Mouse (Mus musculus) liver, embryonic 14.5 days (tissue): ENCODE data around the gene 3110082J24Rik. TPM values are rescaled to one million over a fixed set of nuclear protein-coding genes. Genes with fewer than 3 reads are reported as not detected.

Experiments used
- ATAC-seq: fragments of 200-750 bp; cut with Nextera tagmentation; 2 replicates; pipeline ENCODE4 v1.8.0; 2017; ENCODE audit warnings: moderate number of reproducible peaks, mild to moderate bottlenecking, moderate library complexity; ENCODE audit not compliant: insufficient read depth
- DNase-seq, 3 experiments: peaks; one replicate each; pipeline ENCODE4 v3.0.0-alpha.2; 2012 to 2013; ENCODE audit warnings: low read depth in 3 of 3, low spot score in 3 of 3
- H3K27ac ChIP-seq: fragments of 300-500 bp; sonication (generic); 2 replicates; pipeline ENCODE4 v1.5.1; 2014; ENCODE audit warnings: moderate library complexity, mild to moderate bottlenecking, control low read depth, inconsistent platforms
- H3K27me3 ChIP-seq: fragments of 300-500 bp; sonication (generic); 2 replicates; pipeline ENCODE4 v1.6.1; 2014; ENCODE audit warnings: mild to moderate bottlenecking, low read length, moderate library complexity; ENCODE audit not compliant: control insufficient read depth, insufficient read depth
- H3K36me3 ChIP-seq: fragments of 300-500 bp; sonication (generic); replicated peaks from 2 replicates; pipeline ENCODE4 v1.6.1; 2014; ENCODE audit warnings: low read depth; ENCODE audit not compliant: control insufficient read depth, insufficient read depth
- H3K4me1 ChIP-seq, 2 experiments: fragments of 200-500 bp in 1 of 2; fragments of 300-500 bp in 1 of 2; sonication (generic) in 1 of 2; replicated peaks; 2 replicates each; pipeline ENCODE4 v1.6.1; 2012 to 2014; ENCODE audit warnings: antibody characterized with exemption in 1 of 2, inconsistent platforms in 1 of 2, low read length in 1 of 2; ENCODE audit not compliant: control insufficient read depth in 2 of 2, insufficient read depth in 2 of 2
- H3K4me2 ChIP-seq: fragments of 300-500 bp; sonication (generic); 2 replicates; pipeline ENCODE4 v1.6.1; 2014; ENCODE audit warnings: low read depth, mild to moderate bottlenecking, control low read depth, moderate library complexity
- H3K4me3 ChIP-seq, 2 experiments: fragments of 200-500 bp in 1 of 2; fragments of 300-500 bp in 1 of 2; sonication (generic) in 1 of 2; 2 replicates each; pipeline ENCODE4 v1.5.1; 2012 to 2014; ENCODE audit warnings: low read depth in 2 of 2, low read length in 2 of 2, mild to moderate bottlenecking in 2 of 2, control low read depth in 1 of 2, inconsistent platforms in 1 of 2, moderate library complexity in 1 of 2; ENCODE audit not compliant: insufficient read depth in 1 of 2
- H3K9ac ChIP-seq: fragments of 300-500 bp; sonication (generic); replicated peaks from 2 replicates; pipeline ENCODE4 v1.6.1; 2014; ENCODE audit warnings: mild to moderate bottlenecking, control low read depth, moderate library complexity
- H3K9me3 ChIP-seq: fragments of 300-500 bp; sonication (generic); 2 replicates; pipeline ENCODE4 v1.6.1; 2016; ENCODE audit warnings: low read length, mixed read lengths; ENCODE audit not compliant: control insufficient read depth
- CTCF ChIP-seq: IDR thresholded peaks from 2 replicates; pipeline ENCODE4 v1.5.1; 2016; ENCODE audit warnings: antibody characterized with exemption, low read depth, control low read depth
- EP300 ChIP-seq: IDR thresholded peaks from 2 replicates; pipeline ENCODE4 v1.6.1; 2016; ENCODE audit warnings: antibody characterized with exemption, low read depth
- WGBS: fragments of 180-500 bp; shearing (Covaris S2); extraction: QIAGEN DNeasy Blood & Tissue Kit; methylation state at CpG from one replicate; pipeline ENCODE4 v1.1.7; 2014; ENCODE audit not compliant: insufficient replicate concordance; 5-methylcytosine and 5-hydroxymethylcytosine counted together
- polyA plus RNA-seq, 2 experiments: library from polyadenylated mRNA; depleted of rRNA in 1 of 2; stranded (reverse) in 1 of 2; unstranded in 1 of 2; fragments of >200 nt; fragmentation: Nextera tagmentation in 1 of 2; extraction: Ambion mirVana in 1 of 2; gene quantifications; 2 replicates each; pipeline versions ENCODE4 v1.2.1 to v1.2.3; 2012 to 2014

The 3110082J24Rik gene
- polyA plus RNA-seq, 2 experiments, result not detected

DNA sequence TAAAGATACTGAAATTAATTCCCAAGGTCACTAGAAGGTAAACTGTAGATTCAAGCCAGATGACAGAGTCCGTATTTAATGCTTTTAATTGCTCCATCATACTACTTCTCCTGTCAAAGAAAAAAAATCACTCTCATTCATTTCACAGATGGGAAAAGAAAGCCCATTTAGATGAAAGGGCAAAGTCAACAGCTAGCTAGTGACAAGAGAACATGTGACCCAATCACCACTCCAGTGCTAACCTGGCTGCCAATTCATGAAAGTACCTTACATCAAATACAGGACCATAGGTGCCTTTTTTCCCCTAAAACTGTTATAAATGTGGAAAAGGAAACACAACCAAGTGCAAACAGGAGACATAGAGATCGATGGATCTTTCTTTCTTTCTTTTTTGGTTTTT, 47.3 kb upstream of the 3110082J24Rik start:
- ATAC-seq, result no peak
- H3K9ac ChIP-seq, result no peak overlapping the region
- H3K27me3 ChIP-seq, result no peaks in the 10 kb centered on the region
- H3K9me3 ChIP-seq, result no peaks in the 10 kb centered on the region
- DNase-seq, result no peak
- H3K27ac ChIP-seq, result no peak overlapping the region
- peaks cover 6% of the 10 kb centered on the region in 2 experiments for H3K4me1 ChIP-seq
- peaks cover 2% of the 10 kb centered on the region; the same call in 1 of the 2 replicates for H3K36me3 ChIP-seq
- peak overlapping the region; percentile 90 for H3K4me2 ChIP-seq
- TF ChIP-seq CTCF (no peak), EP300 (no peak)
- no peak overlapping the region; a peak in 1 of 4 replicates for H3K4me3 ChIP-seq
- WGBS, result 81% methylated on average over 2 of the region's 2 CpGs

DNA sequence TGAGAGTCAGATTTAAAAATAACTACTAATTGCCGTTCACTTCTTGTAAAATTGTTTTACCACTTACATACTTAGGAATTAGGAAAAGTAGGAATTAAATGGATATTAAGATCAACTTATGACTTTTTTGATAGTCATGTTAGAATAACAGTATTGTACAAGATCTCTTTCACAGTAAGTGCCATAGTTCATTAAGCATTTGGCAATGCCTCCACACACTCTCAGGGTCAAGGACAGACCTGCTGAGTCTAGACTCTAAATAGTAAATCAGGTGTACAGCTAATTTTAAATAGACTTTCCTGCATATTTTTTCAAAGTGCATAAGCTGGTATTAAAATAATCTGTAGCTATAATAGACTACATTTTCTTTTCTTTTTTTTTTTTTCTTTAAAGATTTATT, 46.5 kb upstream of the 3110082J24Rik start:
- 72% methylated on average over 1 of the region's 1 CpGs for WGBS
- ATAC-seq (no peak), DNase-seq (no peak)
- H3K4me1 ChIP-seq, result peaks cover 6% of the 10 kb centered on the region in 2 experiments
- TF ChIP-seq EP300 (no peak), CTCF (no peak)
- H3K9me3 ChIP-seq, result no peaks in the 10 kb centered on the region
- H3K27me3 ChIP-seq, result no peaks in the 10 kb centered on the region
- no peak overlapping the region for H3K27ac ChIP-seq
- H3K4me3 ChIP-seq, result no peak overlapping the region
- no peak overlapping the region for H3K9ac ChIP-seq
- H3K36me3 ChIP-seq, result peaks cover 2% of the 10 kb centered on the region; the same call in 1 of the 2 replicates
- H3K4me2 ChIP-seq, result no peak overlapping the region

- Histone ChIP-seq H3K4me2 (peak overlapping the region; percentile 27), H3K9ac (no peak overlapping the region), H3K27me3 (no peaks in the 10 kb centered on the region), H3K9me3 (no peaks in the 10 kb centered on the region), H3K4me1 (peaks cover 6% of the 10 kb centered on the region in 2 experiments), H3K27ac (no peak overlapping the region), H3K4me3 (no peak overlapping the region), H3K36me3 (peaks cover 2% of the 10 kb centered on the region; the same call in 1 of the 2 replicates)
- 74% methylated on average over 4 of the region's 4 CpGs for WGBS
- ATAC-seq, result no peak
- DNase-seq, result no peak
- no peak for TF ChIP-seq CTCF
- TF ChIP-seq EP300, result no peak
Observed at GRCm38 (mm10) chr5:30152007-30152406, 46.1 kb upstream of the 3110082J24Rik start.

- DNase-seq (no peak), ATAC-seq (no peak)
- WGBS, result 64% methylated on average over 5 of the region's 5 CpGs
- TF ChIP-seq CTCF (no peak), EP300 (no peak)
- Histone ChIP-seq H3K9me3 (no peaks in the 10 kb centered on the region), H3K36me3 (peaks cover 28% of the 10 kb centered on the region), H3K27ac (no peak overlapping the region), H3K4me1 (peaks cover 0 to 2% of the 10 kb centered on the region in 2 experiments; a peak in 2 of 4 replicates), H3K27me3 (no peaks in the 10 kb centered on the region), H3K4me2 (no peak overlapping the region), H3K4me3 (no peak overlapping the region), H3K9ac (no peak overlapping the region)
Observed at GRCm38 (mm10) chr5:30148133-30148920, 42.4 kb upstream of the 3110082J24Rik start.

DNA sequence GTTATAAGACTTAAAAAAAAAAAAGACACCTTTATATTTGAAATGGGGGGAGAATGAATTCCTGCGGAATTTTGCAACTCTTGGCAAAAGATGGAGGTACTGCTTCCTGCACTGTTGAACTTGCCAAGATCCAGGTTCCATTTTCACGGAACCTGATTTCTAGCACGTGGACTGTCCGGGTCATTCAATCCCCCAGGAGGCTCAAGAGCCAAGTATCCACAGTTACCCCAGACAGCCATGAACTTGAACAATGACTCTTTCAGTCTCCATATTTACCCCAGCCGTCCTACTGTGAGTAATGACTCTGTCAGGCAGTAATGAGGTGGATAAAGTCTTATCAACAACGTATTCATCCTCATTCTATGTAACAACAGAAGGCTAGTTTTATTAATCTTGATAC, 40.6 kb upstream of the 3110082J24Rik start:
- H3K27ac ChIP-seq, result no peak overlapping the region
- WGBS, result 85% methylated on average over 6 of the region's 6 CpGs

More for the DNA sequence above, 40.6 kb upstream of the 3110082J24Rik start:
- H3K27me3 ChIP-seq, result no peaks in the 10 kb centered on the region
- H3K9ac ChIP-seq, result no peak overlapping the region
- H3K4me3 ChIP-seq, result no peak overlapping the region
- H3K4me1 ChIP-seq, result no peaks in the 10 kb centered on the region
- H3K36me3 ChIP-seq, result peaks cover 35% of the 10 kb centered on the region
- no peaks in the 10 kb centered on the region for H3K9me3 ChIP-seq
- TF ChIP-seq EP300 (no peak), CTCF (no peak)
- H3K4me2 ChIP-seq, result no peak overlapping the region
- DNase-seq, result no peak
- no peak for ATAC-seq
